Mouse (Mus musculus) forebrain, postnatal 0 days (tissue): ENCODE results near the gene Nr6a1. TPM values are rescaled to one million over a fixed set of nuclear protein-coding genes. Genes with fewer than 3 reads are reported as not detected.

Source experiments
- ATAC-seq: fragments of 200-750 bp; cut with Nextera tagmentation; 2 replicates; pipeline ENCODE4 v1.8.0; 2017; ENCODE audit warnings: mild to moderate bottlenecking, moderate library complexity
- DNase-seq: peaks from one replicate; pipeline ENCODE4 v3.0.0-alpha.2; 2015
- H3K27ac ChIP-seq: fragments of 300-500 bp; sonication (generic); 2 replicates; pipeline ENCODE4 v1.5.1; 2014; ENCODE audit warnings: low read depth, mild to moderate bottlenecking, antibody characterized with exemption, low read length, moderate library complexity, mixed read lengths
- H3K27me3 ChIP-seq: fragments of 300-500 bp; sonication (generic); 2 replicates; pipeline ENCODE4 v1.6.1; 2014; ENCODE audit warnings: mild to moderate bottlenecking, low read length, mixed read lengths; ENCODE audit not compliant: insufficient read depth
- H3K36me3 ChIP-seq: fragments of 300-500 bp; sonication (generic); 2 replicates; pipeline ENCODE4 v1.6.1; 2014; ENCODE audit warnings: mild to moderate bottlenecking, moderate library complexity; ENCODE audit not compliant: insufficient read depth
- H3K4me1 ChIP-seq: fragments of 300-500 bp; sonication (generic); 2 replicates; pipeline ENCODE4 v1.6.1; 2014; ENCODE audit warnings: antibody characterized with exemption; ENCODE audit not compliant: insufficient read depth
- H3K4me2 ChIP-seq: fragments of 300-500 bp; sonication (generic); 2 replicates; pipeline ENCODE4 v1.6.1; 2014; ENCODE audit warnings: low read depth, mild to moderate bottlenecking, moderate library complexity
- H3K4me3 ChIP-seq: fragments of 300-500 bp; sonication (generic); 2 replicates; pipeline ENCODE4 v1.5.1; 2014; ENCODE audit warnings: low read depth, low read length, mixed read lengths
- H3K9ac ChIP-seq: fragments of 300-500 bp; sonication (generic); 2 replicates; pipeline ENCODE4 v1.6.1; 2014; ENCODE audit warnings: mild to moderate bottlenecking
- H3K9me3 ChIP-seq: fragments of 300-500 bp; sonication (generic); 2 replicates; pipeline ENCODE4 v1.6.1; 2016; ENCODE audit warnings: low read length
- CTCF ChIP-seq: sonication (generic); IDR thresholded peaks from 2 replicates; pipeline ENCODE4 v1.5.1; 2016; ENCODE audit warnings: antibody characterized with exemption, control low read depth, low read depth
- WGBS: fragments of 180-500 bp; shearing (Covaris S2); extraction: QIAGEN DNeasy Blood & Tissue Kit; methylation state at CpG from one replicate; pipeline ENCODE4 v1.1.7; 2014; 5-methylcytosine and 5-hydroxymethylcytosine counted together
- polyA plus RNA-seq: library from polyadenylated mRNA; unstranded; fragments of >200 nt; fragmentation: Nextera tagmentation; extraction: Ambion mirVana; gene quantifications from 2 replicates; pipeline ENCODE4 v1.2.1, GENCODE M21; 2015
- total RNA-seq: library from RNA; depleted of rRNA; stranded (reverse); fragments of >200 nt; gene quantifications from 2 replicates; pipeline ENCODE4 v1.2.3, GENCODE M21; 2014

Nr6a1 gene
- total and polyA plus RNA-seq, 2 experiments from 2014 or later, result 0.48 to 4.6 TPM

DNA sequence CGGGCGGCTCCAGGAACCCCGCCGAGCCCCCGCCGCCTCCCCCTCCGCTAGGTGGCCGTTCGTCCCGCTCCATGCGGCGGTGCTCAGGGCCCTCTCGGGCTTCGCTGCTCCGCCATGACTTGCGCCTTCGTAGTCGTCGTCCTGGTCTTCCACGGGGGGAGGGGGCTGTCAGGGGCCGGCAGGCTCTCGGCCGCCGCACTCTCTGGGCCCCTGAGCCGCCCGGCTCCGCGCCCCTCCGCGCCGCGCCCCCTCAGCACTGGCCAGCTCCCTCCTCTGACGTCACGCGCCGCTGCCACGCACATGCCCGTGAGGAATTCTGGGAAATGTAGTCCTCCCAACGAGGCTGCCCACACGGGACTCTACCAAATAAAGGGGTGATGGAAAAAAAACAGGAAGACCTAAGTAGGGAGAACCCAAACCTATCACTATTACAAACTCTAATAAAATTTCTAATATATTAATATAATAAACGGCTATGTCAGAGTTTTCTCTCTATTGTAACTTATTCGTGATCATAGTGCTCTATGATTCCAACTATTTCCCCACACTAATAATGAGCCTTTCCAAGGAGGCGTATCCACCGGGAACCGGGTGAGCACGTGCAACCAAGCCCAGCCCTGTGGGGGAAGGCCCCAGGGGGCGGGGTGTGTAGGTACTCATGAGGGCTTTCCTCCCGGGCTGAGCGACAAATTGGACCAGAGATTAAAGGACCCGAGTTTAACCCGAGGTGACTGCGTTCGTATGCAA is 1.2 kb downstream of the Nr6a1 start:
- Histone ChIP-seq H3K4me3 (peak overlapping the region; percentile 73), H3K9ac (peak overlapping the region; percentile 49), H3K4me2 (peak overlapping the region; percentile 99), H3K36me3 (no peaks in the 10 kb centered on the region), H3K27me3 (peaks cover 15% of the 10 kb centered on the region; the same call in 1 of the 2 replicates), H3K9me3 (no peaks in the 10 kb centered on the region), H3K27ac (no peak overlapping the region), H3K4me1 (0 out of 2 replicates have a peak, but pooled peaks cover 4% of the 10 kb centered on the region)
- DNase-seq, result peak; percentile 96
- peak; percentile 95 for ATAC-seq
- 4% methylated on average over 47 of the region's 53 CpGs for WGBS
- TF ChIP-seq CTCF, result peak; percentile 36

DNA sequence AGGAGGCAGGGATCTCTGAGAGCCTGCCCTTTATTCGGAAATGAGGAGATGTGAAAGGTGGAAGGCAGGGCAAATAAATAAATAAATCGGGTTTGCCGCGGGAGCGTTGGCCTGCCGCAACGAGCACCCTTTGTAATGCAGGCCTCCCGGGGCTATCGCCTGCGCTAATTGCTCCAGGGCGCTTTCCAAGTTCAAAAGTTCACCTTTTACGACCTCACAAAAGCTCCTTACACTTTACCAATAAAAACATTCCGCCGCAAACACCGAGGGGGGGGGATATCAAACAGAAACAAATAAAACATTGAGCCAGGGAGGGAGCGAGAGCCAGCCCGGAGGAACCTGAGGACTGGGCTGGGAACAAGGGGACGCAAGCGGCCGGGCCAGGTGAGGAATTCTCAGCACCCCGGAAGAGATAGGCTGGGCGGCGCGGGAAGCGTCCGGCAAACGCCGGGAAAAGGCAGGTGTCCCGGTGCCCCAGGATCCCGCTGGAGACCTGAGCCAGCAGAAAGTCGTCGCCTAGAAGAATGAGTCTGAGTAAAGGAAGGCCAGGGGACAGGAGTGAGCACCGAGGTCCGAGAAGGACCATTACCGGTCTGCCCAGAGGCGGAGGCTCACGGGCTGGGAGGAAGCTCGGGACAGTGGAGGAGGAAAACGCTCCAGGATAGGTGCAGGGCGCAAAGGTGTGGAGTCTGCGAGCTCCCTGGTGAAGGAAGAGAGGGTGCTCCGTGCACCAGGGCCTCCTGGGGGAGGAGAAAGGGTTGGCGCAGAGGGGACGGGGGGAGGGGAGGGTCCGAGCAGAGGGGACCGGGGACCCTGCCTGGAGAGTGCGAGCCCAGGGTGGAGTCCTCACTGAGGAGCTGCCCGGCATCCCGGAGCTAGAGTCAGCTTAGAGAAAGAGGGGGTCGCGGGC is 2.1 kb downstream of the Nr6a1 start:
- Histone ChIP-seq H3K4me1 (0 out of 2 replicates have a peak, but pooled peaks cover 3% of the 10 kb centered on the region), H3K27me3 (peaks cover 15% of the 10 kb centered on the region; the same call in 1 of the 2 replicates), H3K4me3 (peak overlapping the region; percentile 73), H3K4me2 (peak overlapping the region; percentile 99), H3K9me3 (no peaks in the 10 kb centered on the region), H3K27ac (no peak overlapping the region), H3K36me3 (no peaks in the 10 kb centered on the region), H3K9ac (peak overlapping the region; percentile 49)
- under 1% methylated on average over 49 of the region's 51 CpGs for WGBS
- no peak for DNase-seq
- no peak for TF ChIP-seq CTCF
- ATAC-seq, result peak; percentile 32

DNA sequence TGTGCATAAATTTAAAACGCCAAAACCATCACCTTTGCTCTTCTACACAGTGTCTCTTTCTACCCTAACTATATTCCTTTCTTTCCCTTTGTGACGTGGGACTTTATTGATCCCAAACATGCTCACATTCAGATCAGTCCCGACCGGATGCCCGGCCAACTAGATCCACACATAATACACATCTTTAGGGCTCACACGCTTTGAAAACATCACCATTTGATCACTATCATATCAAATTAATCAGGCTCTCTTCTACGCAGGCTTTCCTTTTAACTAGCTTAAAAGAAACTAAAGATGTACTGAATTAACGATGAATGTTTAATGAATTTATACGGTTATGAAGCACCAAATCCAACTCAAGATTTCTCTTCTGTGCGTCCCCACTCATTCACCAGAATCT is 2.9 kb downstream of the Nr6a1 start:
- DNase-seq, result peak; percentile 73
- WGBS, result 8% methylated on average over 10 of the region's 10 CpGs
- Histone ChIP-seq H3K4me2 (peak overlapping the region; percentile 99), H3K27me3 (peaks cover 15% of the 10 kb centered on the region; the same call in 1 of the 2 replicates), H3K4me3 (peak overlapping the region; percentile 73), H3K36me3 (no peaks in the 10 kb centered on the region), H3K9me3 (no peaks in the 10 kb centered on the region), H3K9ac (no peak overlapping the region), H3K27ac (no peak overlapping the region), H3K4me1 (0 out of 2 replicates have a peak, but pooled peaks cover 3% of the 10 kb centered on the region)
- TF ChIP-seq CTCF, result no peak
- ATAC-seq, result no peak

DNA sequence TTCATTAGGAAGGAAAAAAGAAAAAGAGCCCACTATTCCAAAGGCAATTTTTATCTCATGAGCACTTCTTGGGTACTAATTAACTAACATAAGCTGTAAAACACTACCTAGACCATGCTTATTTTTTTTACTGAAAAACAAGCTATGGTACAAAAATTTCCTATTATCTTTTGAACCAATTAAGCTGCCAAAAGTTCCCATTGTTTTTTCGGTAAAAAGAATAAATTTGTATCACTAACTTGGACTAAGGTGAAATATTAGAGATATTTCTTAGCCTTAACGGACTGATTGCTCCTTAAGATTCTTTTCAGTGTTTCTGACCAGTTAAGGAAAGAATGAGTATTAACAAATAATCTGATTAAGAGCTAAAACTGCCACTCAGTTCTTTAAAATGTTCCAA is 3.6 kb downstream of the Nr6a1 start:
- 38% methylated on average over 2 of the region's 2 CpGs for WGBS
- no peak overlapping the region for H3K4me3 ChIP-seq
- DNase-seq, result no peak

DNA sequence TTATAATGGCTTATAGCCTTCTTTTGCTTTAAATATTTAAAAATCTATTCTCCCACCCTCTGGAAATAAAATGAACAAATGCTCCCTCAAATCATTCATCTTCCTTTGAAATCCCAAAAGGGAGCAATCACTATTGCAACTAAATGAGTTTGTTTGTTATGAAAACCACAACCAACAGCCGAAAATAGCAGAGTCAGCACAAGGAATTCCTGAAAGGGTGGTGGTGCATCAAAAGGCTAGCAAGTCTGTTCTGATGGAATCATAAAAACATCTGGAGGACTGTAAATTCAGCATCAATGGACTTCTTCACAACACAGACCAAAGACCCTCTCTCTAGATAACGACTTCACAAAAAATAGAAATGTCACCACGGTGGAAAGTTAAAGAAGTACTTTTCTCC is 4.0 kb downstream of the Nr6a1 start:
- TF ChIP-seq CTCF, result no peak
- Histone ChIP-seq H3K4me1 (0 out of 2 replicates have a peak, but pooled peaks cover 3% of the 10 kb centered on the region), H3K9me3 (no peaks in the 10 kb centered on the region), H3K27me3 (peaks cover 15% of the 10 kb centered on the region; the same call in 1 of the 2 replicates), H3K4me2 (no peak overlapping the region), H3K9ac (no peak overlapping the region), H3K36me3 (no peaks in the 10 kb centered on the region), H3K27ac (no peak overlapping the region), H3K4me3 (no peak overlapping the region)
- peak; percentile 57 for DNase-seq
- ATAC-seq, result no peak
- WGBS, result 37% methylated on average over 3 of the region's 3 CpGs

More for the DNA sequence above, 3.6 kb downstream of the Nr6a1 start:
- no peak for TF ChIP-seq CTCF
- Histone ChIP-seq H3K4me1 (0 out of 2 replicates have a peak, but pooled peaks cover 3% of the 10 kb centered on the region), H3K9ac (no peak overlapping the region), H3K9me3 (no peaks in the 10 kb centered on the region), H3K27me3 (peaks cover 15% of the 10 kb centered on the region; the same call in 1 of the 2 replicates), H3K36me3 (no peaks in the 10 kb centered on the region), H3K27ac (no peak overlapping the region), H3K4me2 (no peak overlapping the region)
- ATAC-seq, result no peak

DNA sequence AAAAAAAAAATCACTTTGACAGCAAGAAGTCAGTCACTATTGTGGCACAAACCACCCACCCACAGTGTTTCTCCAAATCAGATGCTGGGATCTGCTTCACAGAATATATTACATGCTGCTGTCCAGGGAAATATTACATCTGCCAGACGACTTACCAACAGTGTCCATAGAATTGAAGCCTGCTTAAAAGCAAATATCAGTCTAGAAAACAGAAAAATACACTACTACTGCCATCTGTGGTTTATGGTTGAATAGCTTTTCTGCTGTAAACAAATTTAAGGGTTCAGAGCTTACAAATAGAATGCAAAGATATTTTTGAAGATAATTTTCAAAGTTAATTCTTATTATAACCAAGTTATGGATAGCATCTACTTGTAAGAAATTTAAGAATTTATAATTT is 6.1 kb downstream of the Nr6a1 start:
- no peak for ATAC-seq
- no peaks in the 10 kb centered on the region for H3K9me3 ChIP-seq
- no peak for TF ChIP-seq CTCF
- H3K4me3 ChIP-seq, result no peak overlapping the region
- no peak overlapping the region for H3K4me2 ChIP-seq
- H3K36me3 ChIP-seq, result no peaks in the 10 kb centered on the region
- WGBS, result 24% methylated on average over 1 of the region's 1 CpGs
- H3K27ac ChIP-seq, result no peak overlapping the region
- H3K4me1 ChIP-seq, result 0 out of 2 replicates have a peak, but pooled peaks cover 3% of the 10 kb centered on the region
- DNase-seq, result no peak
- H3K9ac ChIP-seq, result no peak overlapping the region
- H3K27me3 ChIP-seq, result peaks cover 15% of the 10 kb centered on the region; the same call in 1 of the 2 replicates
